Mouse (Mus musculus) urinary bladder, postnatal 14 days (tissue): ENCODE measurements around the gene Gm14296.
"Not testable (repeated sequence)": the region's sequence is repeated elsewhere in the genome, so short reads cannot be mapped to it uniquely, and the experiment has no call there.

Experiments
- DNase-seq: peaks from one replicate; pipeline ENCODE4 v3.0.0; 2021; ENCODE audit warnings: low spot score

Gm14296 gene

DNA sequence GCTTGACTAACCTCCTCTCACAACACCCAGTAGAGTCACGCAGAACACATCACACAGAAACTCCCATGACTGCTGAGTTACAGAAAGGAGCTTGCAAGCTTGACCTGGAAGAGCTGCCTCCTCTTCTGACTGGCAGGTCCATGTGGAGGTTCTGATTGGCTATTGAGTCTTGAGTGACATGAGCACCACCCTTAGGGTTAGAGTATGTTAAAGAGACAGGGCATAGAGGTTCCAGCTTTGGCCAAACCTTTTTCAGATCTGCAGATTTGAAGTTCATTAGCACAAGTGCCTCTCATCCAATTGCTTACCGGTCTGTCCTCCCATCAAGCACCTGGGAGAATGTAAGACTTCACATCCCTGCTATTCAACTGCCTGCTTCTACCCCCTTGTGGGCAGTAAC lies at the start of gene Gm14296:
Gene Gm14296 (minus strand): TSS at position 101 of the 400 bp plus-strand sequence.
- not testable (repeated sequence) for DNase-seq

DNA sequence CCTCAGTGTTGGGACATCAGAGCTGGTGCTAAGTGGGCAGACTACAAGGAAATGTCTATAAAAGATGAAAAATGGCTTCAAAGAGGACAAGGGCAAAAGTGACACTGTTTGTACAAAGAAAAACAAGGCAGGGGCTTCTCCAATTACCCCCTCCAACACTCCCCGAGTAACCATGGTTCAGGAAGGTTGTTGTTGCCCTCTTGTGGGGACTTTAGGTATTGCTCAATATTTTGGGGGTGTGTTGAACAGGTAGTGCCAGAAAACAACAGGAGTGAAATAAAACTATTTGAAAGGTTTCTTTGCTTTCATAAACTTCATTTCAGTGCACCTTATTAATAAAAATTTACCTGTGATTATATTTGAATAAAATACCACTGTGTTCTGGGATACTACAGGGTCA lies 22.1 kb downstream of the Gm14296 start:
- DNase-seq: not testable (repeated sequence)
